Mouse (Mus musculus): ENCODE measurements around the gene Sdhd.

Sdhd gene

DNA sequence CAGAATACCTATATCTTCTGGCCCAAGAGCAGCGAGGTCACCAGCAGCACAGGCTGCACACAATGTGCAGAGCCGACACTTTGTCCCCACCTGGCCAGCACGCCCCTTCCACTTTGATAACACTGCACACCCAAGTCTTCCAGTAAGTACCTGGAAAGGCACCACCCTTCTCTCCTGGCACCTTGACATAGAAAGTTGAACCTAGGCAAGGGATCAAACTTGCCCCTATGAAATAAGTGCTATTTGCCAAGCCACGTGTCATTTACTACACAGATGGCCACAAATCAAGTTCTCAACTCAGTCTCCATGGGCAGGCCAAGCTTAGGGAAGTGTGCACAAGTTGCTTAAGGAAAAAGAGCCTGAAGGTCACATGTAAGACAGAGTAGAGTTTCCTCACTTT, 16.7 kb downstream of the Sdhd start:
- no peak for DNase-seq (ENCODE audit: extremely low read depth, low read depth)

DNA sequence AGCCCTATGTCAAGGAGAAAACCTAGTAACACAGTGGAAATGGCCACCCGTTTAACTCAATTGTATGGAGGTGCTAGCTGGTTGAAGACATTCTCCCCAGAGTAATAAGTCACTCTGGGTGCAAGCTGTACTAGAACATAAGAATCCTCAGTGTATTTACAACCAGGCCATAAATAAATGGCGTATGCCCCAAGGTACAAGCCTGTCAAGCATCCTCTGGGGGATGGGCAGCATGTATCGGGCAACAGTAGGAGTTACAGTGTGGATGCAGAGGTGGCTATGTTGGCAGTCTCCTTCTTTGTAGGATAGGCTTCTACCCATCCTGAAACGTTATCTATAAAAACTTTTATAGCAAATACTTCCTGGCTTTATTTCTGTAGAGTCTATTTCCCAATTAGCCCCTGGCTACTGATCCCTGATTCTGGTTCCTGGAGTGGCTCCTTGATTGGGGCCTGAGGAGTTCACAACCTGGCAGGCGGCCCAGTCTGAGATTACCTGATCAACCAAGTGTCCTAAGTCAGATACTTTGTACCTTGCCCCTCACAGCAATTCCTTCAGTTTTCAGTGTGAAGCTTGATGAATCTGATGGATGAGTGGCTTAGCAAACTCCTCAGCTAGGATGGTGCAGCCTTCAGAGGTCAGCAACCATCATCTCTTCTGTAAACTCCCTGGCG, 18.3 kb downstream of the Sdhd start:
- DNase-seq (ENCODE audit: extremely low read depth, low read depth) = no peak

- DNase-seq (ENCODE audit: extremely low read depth, low read depth) = no peak
Measured at GRCm38 (mm10) chr9:50580370-50580769, 23.2 kb downstream of the Sdhd start.

DNA sequence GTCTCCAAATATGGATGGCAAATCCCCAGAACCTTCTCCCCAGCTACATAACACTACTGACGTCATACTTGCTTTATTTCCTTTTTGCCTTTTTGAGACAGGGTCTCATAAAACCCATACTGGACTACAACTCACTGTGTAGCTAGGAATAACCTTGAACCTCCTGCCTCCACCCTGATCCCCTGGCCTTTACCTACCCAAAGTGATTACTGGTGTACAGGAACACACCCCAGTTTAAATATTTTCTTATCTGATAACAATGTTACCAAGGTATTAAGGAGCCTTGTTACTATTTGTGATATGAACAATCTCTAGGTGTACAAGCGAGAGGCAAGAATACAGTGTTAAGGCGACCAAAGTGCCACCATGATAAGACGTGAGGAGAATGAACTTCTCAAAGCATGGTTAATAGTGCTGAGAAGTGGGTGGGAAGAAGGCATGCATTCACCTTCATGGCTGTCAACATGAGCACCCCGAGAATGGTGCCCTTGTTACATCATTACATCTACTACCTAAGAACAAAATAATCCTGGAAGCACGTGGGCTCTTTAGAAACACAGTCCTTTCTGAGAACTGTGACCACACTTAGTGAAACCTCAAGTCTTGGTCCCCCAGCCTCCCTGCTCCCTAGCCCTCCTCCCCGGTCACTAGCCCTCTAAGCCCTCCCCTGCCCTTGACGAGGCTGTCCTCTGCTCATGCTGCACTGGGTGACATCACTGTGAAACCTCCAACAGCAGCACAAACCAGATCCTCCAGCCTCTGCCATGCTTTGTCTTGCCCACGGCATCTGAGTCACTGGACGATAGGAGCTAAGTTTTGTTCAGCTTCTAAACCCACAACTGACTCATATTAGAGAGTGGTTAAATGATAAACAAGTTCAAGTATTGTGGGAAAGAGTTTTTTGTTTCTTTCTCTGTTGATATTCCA, 33.8 kb downstream of the Sdhd start:
- DNase-seq (ENCODE audit: extremely low read depth, low read depth) = no peak

- DNase-seq (ENCODE audit: extremely low read depth, low read depth) = no peak
Measured at GRCm38 (mm10) chr9:50567881-50568280, 35.7 kb downstream of the Sdhd start.

GRCm38 (mm10) chr9:50567372-50567771, 36.2 kb downstream of the Sdhd start:
- no peak for DNase-seq (ENCODE audit: extremely low read depth, low read depth)

GRCm38 (mm10) chr9:50565940-50566339, 37.7 kb downstream of the Sdhd start:
- DNase-seq (ENCODE audit: extremely low read depth, low read depth) = no peak

DNA sequence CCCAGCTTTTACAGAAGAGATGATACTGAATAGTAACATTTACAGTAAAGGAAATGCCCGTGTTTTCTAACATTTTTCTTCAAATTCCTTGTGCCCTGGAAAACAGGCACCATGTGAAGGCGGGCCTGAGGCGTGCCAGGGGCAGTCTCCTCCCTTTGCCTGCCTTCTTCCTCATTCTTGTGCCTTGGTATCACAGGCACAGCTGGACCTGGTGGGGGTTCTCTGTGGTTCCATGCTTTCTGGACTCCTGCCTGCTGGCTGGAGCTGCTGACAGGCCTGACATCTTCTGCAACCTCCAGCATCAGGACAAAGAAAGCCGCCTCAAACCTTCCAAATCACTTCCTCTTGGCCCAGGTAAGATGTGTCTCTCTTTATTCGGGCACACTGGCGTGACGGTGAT, 38.4 kb downstream of the Sdhd start:
- no peak for DNase-seq (ENCODE audit: extremely low read depth, low read depth)

- no peak for DNase-seq (ENCODE audit: extremely low read depth, low read depth)
Measured at GRCm38 (mm10) chr9:50561918-50562360, 41.7 kb downstream of the Sdhd start.

DNA sequence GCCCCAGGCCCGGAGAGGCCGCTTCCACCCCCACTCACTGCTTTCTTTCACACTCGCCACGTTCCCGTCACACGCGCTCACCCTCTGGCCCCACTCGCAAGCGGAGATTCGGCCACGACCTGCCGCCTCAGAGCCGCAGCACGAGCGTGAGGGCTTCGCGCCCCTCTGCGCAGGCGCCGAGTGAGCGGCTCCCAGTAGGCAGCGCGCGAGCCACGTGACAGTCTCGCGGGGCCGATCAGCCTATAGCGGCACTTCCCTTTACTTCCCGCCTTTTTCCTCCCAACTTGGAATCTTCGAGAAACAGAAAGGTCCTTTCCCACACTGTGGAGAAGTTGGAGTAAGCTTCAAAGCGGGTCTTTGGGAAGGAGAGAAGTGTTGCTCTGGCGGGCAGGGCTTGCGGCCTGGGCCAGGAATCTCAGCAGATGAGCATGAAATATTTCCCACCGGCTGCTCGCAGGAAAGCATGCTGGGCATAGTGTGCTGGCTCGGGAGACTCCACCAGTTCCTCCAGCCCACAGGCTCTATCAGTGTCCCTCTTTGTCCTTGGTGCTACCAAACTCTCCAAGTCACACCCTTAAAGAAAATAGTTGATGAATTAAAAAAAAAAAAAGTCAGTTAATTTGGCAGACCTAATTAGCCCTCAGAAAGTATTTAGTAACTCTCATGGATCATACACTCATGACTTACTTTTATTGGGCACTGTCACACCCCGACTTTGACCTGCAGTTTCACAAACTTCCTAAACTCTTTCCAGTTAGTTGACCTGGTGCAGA, 42.3 kb downstream of the Sdhd start, which contains the start of gene Tex12:
Gene Tex12, minus strand, starts transcription at position 181 of the 773 bp plus-strand sequence.
- DNase-seq (ENCODE audit: extremely low read depth, low read depth) = no peak

DNA sequence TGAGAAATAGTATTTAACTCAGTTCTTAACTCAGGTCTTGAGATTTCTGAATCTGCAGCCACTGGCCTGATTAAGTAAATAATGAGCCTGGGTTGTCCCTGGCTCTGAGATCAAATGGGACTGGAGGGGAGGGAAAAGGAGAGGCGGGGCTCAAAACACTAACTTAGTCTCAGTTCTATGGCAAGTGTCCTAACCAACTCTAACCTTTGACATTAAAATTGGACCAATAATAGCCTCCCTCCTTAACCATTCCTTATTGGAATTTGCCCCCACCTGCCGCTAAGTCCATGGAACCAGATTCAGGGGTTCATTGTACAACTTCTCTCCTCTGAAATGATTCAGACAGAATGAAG, 48.5 kb downstream of the Sdhd start, which contains the start of gene Bco2:
Gene Bco2, minus strand, starts transcription at position 88 of the 353 bp plus-strand sequence.
- DNase-seq (ENCODE audit: extremely low read depth, low read depth) = no peak

DNA sequence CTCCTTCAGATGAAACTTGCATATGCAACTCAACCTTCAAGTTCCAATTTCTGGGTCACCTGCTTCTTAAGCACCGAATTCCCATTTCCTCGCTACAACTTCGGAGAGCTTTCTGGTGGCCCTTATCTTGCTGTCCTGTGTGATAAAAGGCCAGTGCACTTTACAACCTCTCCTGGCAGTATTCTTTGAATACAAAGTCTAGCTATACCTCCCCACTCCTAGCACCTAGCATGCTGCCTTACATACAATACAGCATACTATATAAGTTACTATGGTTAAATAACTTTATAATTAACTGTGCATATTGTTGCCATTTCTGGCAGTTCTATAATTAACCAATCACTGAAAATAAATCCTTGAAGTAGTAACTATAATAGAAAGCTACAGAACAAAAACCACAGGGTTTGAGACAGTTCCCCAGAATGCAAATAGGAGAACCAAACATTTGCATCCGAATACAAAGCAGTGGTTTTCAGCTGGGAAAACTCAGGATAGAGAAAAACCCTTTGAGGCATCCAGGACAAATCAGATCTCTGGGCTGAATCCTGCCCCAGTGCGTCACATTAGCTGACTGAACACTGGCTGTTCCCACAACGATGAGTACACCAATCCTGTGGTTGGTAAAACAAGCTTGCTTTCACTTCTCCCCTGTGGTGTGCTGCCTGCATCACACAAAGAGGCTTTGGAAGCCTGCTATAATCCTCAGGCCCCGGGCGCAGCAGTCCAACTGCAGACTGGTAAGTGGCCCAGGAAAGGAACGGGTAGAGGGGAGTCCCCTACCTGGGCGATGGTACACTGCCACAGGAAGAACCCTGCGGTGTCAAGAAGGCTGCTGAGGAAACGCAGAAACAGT, 49.1 kb downstream of the Sdhd start, which contains the start of gene Il18:
Gene Il18, plus strand, starts transcription at position 587 of the 853 bp plus-strand sequence.
- no peak for DNase-seq (ENCODE audit: extremely low read depth, low read depth)

GRCm38 (mm10) chr9:50553547-50553946, 50.1 kb downstream of the Sdhd start:
- DNase-seq (ENCODE audit: extremely low read depth, low read depth) = no peak

GRCm38 (mm10) chr9:50552206-50552605, 51.4 kb downstream of the Sdhd start:
- peak; percentile 44 for DNase-seq (ENCODE audit: extremely low read depth, low read depth)

- no peak for DNase-seq (ENCODE audit: extremely low read depth, low read depth)
Measured at GRCm38 (mm10) chr9:50548936-50549335, 54.7 kb downstream of the Sdhd start.

DNA sequence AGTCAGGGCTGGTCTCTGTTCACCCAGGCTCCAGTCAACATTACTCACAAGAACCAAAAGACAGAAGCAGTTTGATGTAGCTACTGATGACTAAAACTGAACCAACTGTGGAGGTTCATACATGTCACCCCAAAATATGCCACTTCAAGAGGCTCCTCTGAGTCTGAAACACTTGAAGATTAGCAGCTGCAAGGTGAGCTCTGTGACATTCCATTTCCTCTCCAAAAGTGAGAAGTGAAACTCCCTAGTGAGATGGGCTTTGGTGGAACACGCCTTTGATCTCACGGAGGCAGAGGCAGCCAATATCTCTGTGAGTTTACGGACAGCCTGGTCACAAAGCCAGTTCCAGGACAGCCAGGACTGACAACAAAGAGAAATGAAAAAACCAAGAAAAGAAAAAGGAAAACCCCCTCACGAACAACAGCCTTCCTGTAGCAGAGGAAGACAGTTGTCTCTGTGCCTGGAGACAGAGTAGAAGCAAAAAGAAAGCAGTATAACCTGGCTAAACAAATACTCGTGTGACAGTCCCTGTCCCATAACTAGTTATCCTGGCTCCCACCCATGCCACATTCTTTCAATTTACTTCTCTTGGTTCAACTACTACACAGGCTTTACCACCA, 55.6 kb downstream of the Sdhd start:
- no peak for DNase-seq (ENCODE audit: extremely low read depth, low read depth)
